Mouse (Mus musculus) heart, postnatal 0 days (tissue): ENCODE measurements around the gene Csrnp3.

Experiments
- CTCF ChIP-seq: IDR thresholded peaks from 2 replicates; pipeline ENCODE4 v1.5.1; 2016; ENCODE audit warnings: antibody characterized with exemption, control low read depth, low read depth
- EP300 ChIP-seq: IDR thresholded peaks from 2 replicates; pipeline ENCODE4 v1.6.1; 2016; ENCODE audit warnings: antibody characterized with exemption, low read depth

GRCm38 (mm10) chr2:65845551-65845950 is at the start of gene Csrnp3:
- TF ChIP-seq CTCF (no peak), EP300 (no peak)
